Mouse (Mus musculus) adrenal gland, adult 18-20 months (tissue): Measurements from ENCODE around the gene Gm28305. TPM values are rescaled to one million over a fixed set of nuclear protein-coding genes. Genes with fewer than 3 reads are reported as not detected.

Experiments
- DNase-seq, 2 experiments: peaks; one replicate each; pipeline ENCODE4 v3.0.0; 2021 to 2022; ENCODE audit warnings: low spot score in 2 of 2
- total RNA-seq, 2 experiments: library from RNA; stranded (reverse); gene quantifications; 1 replicate in 1 of 2; 2 replicates in 1 of 2; pipeline ENCODE4 v1.2.3; 2021

Gene Gm28305
- total RNA-seq, 2 experiments from 2014 or later: not detected

- DNase-seq: no peak
Measured at GRCm38 (mm10) chr9:104123622-104124021, 83.2 kb downstream of the Gm28305 start.

Other genes starting within 250 kb of the Gm28305 start
- gene Nphp3, start 38.1 kb upstream of the Gm28305 start, total RNA-seq: 1 to 10 TPM; 2.2 to 2.6 TPM
- gene Uba5, start 22.5 kb downstream of the Gm28305 start, total RNA-seq: 10 to 100 TPM; 37.3 to 47.4 TPM
- gene Acad11, start 22.7 kb downstream of the Gm28305 start, total RNA-seq: 10 to 100 TPM; 66.7 to 84.1 TPM
- not detected for gene Ackr4, start 86.3 kb downstream of the Gm28305 start, total RNA-seq
- 10 to 100 TPM; 38.3 to 43.2 TPM for gene Dnajc13, start 222.3 kb downstream of the Gm28305 start, total RNA-seq